In the genomic region with DNA sequence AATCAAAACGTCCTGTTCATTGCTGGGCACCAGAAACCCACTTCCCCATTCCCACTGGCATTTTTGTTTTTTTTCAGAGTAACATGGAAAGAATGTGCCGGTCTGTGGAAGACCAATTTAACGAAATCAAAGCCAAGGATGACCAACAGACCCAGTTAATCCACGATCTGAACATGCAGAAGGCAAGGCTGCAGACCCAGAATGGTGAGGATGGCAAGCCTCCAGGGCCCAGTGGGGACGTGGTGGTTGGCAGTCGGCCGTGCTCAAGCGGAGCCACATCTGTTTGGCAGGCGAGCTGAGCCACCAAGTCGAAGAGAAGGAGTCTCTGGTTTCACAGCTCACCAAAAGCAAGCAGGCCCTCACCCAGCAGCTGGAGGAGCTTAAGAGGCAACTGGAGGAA, we compare ENCODE assay signal across 20 mouse cellular contexts. TPM values are rescaled to one million over a fixed set of nuclear protein-coding genes. Genes with fewer than 3 reads are reported as not detected.
"Had no signal": no experiment of that assay in that cellular context is flagged by ENCODE, and none has a peak within 500 bp of the region (broad histone marks: within the 10 kb centered on the region; RNA-seq: fewer than 3 reads in every experiment).

No protein-coding gene starts in this region.

- H3K9me3 ChIP-seq: limb, embryonic 12.5 days; liver, embryonic 15.5 days; neural tube, embryonic 12.5 days; stomach, embryonic 15.5 days had no signal

- H3K4me3 ChIP-seq: left cerebral cortex, adult 2 months; limb, embryonic 12.5 days; liver, embryonic 15.5 days; neural tube, embryonic 12.5 days; stomach, embryonic 15.5 days had no signal

- H3K4me2 ChIP-seq: limb, embryonic 12.5 days; liver, embryonic 11.5 days; liver, embryonic 15.5 days; neural tube, embryonic 12.5 days; stomach, embryonic 15.5 days had no signal

- H3K4me1 ChIP-seq: limb, embryonic 12.5 days; liver, embryonic 15.5 days; neural tube, embryonic 12.5 days; stomach, embryonic 15.5 days had no signal

- DNase-seq: kidney, adult 18-20 months; kidney, postnatal 10 days; lung, adult 2 months; lung, postnatal 36 days; midbrain, embryonic 14.5 days; thymus, adult 2 months; thymus, postnatal 25 days had no signal

- H3K27ac ChIP-seq: left cerebral cortex, adult 2 months; limb, embryonic 12.5 days; liver, embryonic 15.5 days; neural tube, embryonic 12.5 days; stomach, embryonic 15.5 days had no signal

- H3K36me3 ChIP-seq: limb, embryonic 12.5 days; liver, embryonic 15.5 days; neural tube, embryonic 12.5 days; stomach, embryonic 15.5 days had no signal

- H3K27me3 ChIP-seq: limb, embryonic 12.5 days; liver, embryonic 15.5 days; neural tube, embryonic 12.5 days; stomach, embryonic 15.5 days had no signal

- H3K9ac ChIP-seq: limb, embryonic 12.5 days; liver, embryonic 15.5 days; neural tube, embryonic 12.5 days; stomach, embryonic 15.5 days had no signal

- ATAC-seq: lung, postnatal 0 days had no signal

RNA-seq across cellular contexts. Expression of gene Myh13, which starts 36.6 kb away (rescaled TPM):
- total RNA-seq: megakaryocyte progenitor cell, adult 5-6 weeks; monocyte, adult 5-6 weeks; neutrophil, adult 5-6 weeks had no signal
- polyA plus RNA-seq: kidney, embryonic 14.5 days; large intestine, adult 2 months; liver, embryonic 11.5 days; liver, embryonic 15.5 days; neural tube, embryonic 12.5 days; spleen, adult 2 months had no signal
